Mouse (Mus musculus): ENCODE measurements around the gene Msln. TPM values are rescaled to one million over a fixed set of nuclear protein-coding genes. Genes with fewer than 3 reads are reported as not detected.
A peak's percentile ranks its signal among the peaks of the same experiment; 100 is the strongest.

Msln gene
- total RNA-seq, 2 experiments from 2014 or later: 0.33 TPM; not detected in 1

DNA sequence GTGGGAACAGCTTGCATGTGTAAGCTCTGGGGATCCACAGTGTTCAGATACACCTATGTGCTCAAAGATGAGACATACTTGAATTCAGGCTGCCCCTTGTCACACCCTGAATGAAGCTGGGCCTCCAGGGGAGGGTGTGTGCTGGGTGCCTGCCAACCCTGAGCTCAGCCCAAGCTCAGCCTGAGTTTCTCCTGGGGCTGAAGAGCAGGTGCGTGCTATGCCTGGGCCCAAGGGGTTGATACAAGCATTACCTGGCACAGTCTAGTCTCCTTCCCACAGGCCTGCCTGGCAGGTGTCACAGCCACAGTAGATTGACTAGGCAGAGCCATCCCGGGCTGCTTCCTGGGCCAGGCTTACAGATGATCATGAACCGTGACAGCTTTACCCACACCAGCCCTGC is 18.4 kb downstream of the Msln start, which contains the start of gene Mslnl:
Gene Mslnl (plus strand): TSS at position 298 of the 400 bp plus-strand sequence.
- DNase-seq: no peak
- intact Hi-C loops (cut with DNase I): no loop called here
- Histone ChIP-seq H3K4me3 (no peak within 1 kb of the TSS), H3K27ac (no peak within 1 kb of the TSS)
- TF ChIP-seq CTCF (IDR thresholded peaks at IDR 0.05): no peak

DNA sequence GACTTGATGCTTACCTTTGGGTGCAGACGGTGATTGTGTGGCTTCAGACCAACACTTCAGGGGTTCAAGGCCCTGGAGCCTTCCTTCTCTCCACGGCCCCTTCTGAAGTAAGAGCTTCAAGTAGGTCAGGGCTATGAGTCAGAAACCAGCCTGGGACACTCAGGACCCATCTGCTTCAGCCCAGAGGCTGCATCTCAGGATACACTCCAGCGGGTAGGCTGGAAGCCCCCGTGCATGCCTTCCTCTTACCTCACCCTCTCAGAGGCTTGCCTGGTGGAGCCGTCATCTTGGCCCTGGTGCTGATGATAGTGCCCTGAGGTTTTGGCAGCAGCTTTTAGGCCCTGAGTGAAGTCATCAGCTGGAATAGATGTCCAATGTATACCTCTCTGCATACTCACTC is 18.9 kb downstream of the Msln start:
- intact Hi-C loops (cut with DNase I): no loop called here
- TF ChIP-seq CTCF (IDR thresholded peaks at IDR 0.05): no peak
- H3K4me3 ChIP-seq: no peak overlapping the region
- H3K27ac ChIP-seq: no peak overlapping the region
- DNase-seq: no peak

DNA sequence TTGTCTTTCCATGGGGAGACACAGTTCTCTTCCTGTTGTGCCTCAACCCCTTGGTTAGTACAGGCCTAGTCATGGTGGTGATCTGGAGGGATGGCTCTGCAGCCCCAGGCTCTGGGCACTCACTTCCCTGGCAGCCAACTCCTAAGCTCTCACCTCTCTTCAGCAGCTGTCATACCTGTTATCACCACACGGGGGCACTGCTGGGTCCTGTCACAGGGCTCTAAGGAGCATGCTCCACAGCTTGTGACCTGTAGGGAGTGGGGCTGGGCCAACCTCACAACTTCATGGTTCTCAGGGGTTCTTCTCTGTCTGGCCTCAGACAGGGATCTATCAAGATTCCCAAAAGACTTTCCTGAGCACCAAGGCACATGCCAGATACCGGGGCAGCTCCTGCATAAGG is 22.1 kb downstream of the Msln start:
- TF ChIP-seq CTCF (IDR thresholded peaks at IDR 0.05): peak; percentile 96
- intact Hi-C loops (cut with DNase I): loop anchor here (2.0 kb wide), 1 partner anchor 69 kb away; no protein-coding TSS in a partner anchor
- Histone ChIP-seq H3K4me3 (no peak overlapping the region), H3K27ac (no peak overlapping the region)
- peak; percentile 84 for DNase-seq

DNA sequence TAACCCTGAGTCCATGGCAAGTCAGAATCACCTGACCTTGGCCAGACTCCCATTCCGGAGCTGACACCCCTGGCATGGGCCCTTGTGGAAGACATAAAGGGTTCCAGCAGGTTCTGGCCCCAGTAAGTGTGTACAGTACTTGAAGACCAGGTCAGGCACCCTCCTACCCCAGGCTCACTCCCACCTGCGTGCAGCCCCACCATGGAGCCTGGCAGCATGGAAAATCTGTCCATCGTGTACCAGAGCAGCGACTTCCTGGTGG is 26.2 kb downstream of the Msln start:
- TF ChIP-seq CTCF (IDR thresholded peaks at IDR 0.05): no peak
- intact Hi-C loops (cut with DNase I): no loop called here
- peak; percentile 55 for DNase-seq
- peak overlapping the region; percentile 76 for H3K4me3 ChIP-seq
- H3K27ac ChIP-seq: peak overlapping the region; percentile 87

DNA sequence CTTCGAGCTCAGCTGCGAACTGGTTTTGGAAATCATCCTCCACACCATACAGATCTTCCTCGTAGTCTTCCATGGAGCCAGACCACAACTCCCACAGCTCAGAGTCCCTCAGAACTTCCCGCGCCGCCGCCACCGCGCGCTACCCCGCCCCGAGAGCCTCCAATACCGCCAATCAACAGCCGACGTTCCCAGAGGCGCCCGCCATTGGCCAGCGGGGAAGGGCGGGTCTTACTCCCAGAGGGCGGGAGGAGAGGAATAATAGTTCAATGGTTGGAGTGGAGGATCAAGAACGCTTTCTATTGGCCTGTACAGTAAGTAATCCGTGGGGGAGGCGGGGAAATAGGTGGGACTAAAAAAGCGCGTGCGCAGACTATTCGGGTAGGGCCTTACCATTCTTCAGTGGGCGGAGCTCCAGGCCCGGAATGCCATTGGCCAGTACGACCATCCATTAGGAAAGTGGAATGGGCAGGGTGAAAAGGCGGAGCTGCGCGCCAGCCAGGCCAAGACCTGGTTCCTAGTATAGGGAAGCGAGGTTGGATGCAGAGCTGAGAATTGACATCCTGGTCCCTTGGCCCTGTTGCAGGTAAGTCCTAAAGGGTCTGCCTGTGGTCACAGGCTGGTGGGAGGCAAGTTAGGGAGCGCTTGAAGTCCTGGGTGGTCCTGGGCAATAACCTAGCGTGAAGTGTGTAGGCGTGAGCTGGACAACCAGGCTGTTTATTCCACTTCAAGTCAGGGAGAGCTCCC is 26.7 kb downstream of the Msln start, which contains the start of the genes Chtf18 and Rpusd1:
Gene Chtf18 (minus strand): TSS at position 155 of the 744 bp plus-strand sequence.
Gene Rpusd1 (plus strand): TSS at position 406 of the 744 bp plus-strand sequence.
- Histone ChIP-seq H3K4me3 (peak within 1 kb of the TSS; percentile 76), H3K27ac (peak within 1 kb of the TSS; percentile 87)
- TF ChIP-seq CTCF (IDR thresholded peaks at IDR 0.05): no peak
- intact Hi-C loops (cut with DNase I): no loop called here
- peak; percentile 99 for DNase-seq

DNA sequence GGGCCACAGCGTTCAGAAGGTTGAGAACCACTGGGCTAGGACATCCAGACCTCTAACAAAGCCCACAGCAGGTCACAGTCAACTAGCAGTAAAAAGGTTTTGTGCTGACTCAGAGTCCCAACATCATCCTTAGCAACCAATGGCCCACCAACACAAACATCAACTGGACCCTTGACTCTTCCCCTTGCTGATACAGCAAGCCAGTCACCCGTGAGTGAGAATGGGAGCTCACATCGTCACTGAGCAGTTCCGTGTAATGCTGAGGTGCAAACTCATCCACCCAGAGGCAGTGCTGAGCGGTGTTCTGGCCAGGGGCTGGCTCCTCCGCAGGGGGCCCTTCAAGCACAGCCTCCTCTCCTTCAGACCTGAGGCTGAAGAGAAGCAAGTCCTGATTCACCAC is 28.9 kb downstream of the Msln start:
- peak; percentile 11 for DNase-seq
- intact Hi-C loops (cut with DNase I): no loop called here
- TF ChIP-seq CTCF (IDR thresholded peaks at IDR 0.05): no peak
- Histone ChIP-seq H3K27ac (no peak overlapping the region), H3K4me3 (no peak overlapping the region)

DNA sequence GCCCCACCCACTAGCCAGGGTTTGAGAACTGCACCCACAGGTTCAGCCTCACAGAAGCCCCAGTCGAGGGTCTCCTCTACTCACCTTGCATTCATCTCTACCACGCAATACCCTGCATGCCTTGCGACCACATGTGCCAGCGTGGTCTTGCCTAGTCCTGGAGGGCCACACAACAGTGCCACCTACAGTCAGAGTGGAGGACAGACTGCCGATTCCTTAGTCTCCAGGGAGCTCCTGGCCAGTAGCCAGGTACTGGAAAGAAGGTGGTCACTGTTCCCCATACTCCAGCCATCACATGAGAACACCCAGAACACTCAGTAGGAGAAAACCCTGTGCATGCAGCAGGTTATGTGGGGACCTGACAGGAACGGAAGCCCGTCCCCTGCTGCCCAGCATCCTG is 30.3 kb downstream of the Msln start:
- H3K27ac ChIP-seq: no peak overlapping the region
- intact Hi-C loops (cut with DNase I): no loop called here
- peak; percentile 8; the same call in 1 of the 2 replicates for TF ChIP-seq CTCF (IDR thresholded peaks at IDR 0.05)
- no peak for DNase-seq
- no peak overlapping the region for H3K4me3 ChIP-seq

DNA sequence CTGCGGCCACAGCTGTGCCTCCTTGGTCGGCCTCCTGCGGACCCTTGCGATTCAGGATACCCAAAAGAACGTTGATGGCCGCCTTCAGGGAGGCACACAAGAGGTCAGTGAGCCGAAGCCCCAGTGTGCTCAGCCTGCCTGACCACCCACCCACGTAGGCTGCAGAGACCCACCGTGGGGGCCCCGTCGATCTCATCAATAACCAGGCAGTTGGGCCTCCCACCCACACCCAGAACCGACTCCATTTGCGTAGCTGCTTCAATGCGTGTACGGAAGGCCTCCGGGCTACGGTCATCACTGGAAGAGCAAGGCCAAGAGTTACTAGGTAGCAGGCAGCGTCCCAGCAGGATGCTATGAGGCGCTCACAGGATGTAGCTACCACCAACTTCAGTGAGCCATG is 30.7 kb downstream of the Msln start:
- H3K27ac ChIP-seq: no peak overlapping the region
- TF ChIP-seq CTCF (IDR thresholded peaks at IDR 0.05): no peak
- DNase-seq: peak; percentile 18
- no peak overlapping the region for H3K4me3 ChIP-seq
- intact Hi-C loops (cut with DNase I): no loop called here

DNA sequence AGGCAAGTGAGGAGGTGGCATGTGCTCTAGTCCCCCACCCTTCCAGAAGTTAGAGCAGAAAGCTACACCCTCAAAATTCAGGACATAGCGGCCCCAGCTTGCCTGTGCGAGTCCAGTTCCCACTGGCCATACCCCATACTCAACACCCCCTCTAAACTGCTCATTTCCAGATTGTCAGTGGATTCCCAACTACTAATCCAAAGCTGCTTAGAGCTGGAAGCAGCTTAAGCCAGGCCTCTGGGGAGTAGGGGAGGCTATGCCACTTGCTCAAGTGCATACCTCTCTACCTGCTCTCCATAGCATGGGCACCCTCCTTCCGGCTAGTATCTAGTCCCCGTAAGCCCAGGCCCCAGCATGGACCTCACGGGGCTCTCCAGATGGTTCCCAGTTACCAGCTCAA is 32.7 kb downstream of the Msln start:
- intact Hi-C loops (cut with DNase I): no loop called here
- no peak for TF ChIP-seq CTCF (IDR thresholded peaks at IDR 0.05)
- H3K4me3 ChIP-seq: no peak overlapping the region
- DNase-seq: no peak
- H3K27ac ChIP-seq: no peak overlapping the region

DNA sequence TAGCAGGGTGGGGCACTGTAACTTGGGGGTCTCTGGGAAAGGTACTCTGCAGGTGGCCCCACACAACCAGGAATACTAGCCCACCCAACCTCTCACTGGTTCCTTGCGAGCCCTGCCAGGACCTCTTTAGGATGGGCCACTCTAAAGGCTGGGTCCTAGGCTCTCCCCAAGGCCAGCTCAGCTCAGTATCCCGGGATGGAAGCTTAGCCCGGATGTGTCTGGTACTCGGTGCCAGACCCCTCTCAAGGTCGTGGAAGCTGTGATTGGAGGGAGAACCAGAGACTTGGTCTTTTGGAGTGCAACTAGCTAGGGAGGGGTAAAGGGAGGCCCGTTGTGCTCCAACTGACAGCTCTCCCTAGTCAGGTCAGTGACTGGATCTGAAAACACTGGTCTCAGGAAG is 36.5 kb downstream of the Msln start:
- no peak for TF ChIP-seq CTCF (IDR thresholded peaks at IDR 0.05)
- peak overlapping the region; percentile 63 for H3K4me3 ChIP-seq
- no peak overlapping the region for H3K27ac ChIP-seq
- DNase-seq: peak; percentile 13
- intact Hi-C loops (cut with DNase I): no loop called here

DNA sequence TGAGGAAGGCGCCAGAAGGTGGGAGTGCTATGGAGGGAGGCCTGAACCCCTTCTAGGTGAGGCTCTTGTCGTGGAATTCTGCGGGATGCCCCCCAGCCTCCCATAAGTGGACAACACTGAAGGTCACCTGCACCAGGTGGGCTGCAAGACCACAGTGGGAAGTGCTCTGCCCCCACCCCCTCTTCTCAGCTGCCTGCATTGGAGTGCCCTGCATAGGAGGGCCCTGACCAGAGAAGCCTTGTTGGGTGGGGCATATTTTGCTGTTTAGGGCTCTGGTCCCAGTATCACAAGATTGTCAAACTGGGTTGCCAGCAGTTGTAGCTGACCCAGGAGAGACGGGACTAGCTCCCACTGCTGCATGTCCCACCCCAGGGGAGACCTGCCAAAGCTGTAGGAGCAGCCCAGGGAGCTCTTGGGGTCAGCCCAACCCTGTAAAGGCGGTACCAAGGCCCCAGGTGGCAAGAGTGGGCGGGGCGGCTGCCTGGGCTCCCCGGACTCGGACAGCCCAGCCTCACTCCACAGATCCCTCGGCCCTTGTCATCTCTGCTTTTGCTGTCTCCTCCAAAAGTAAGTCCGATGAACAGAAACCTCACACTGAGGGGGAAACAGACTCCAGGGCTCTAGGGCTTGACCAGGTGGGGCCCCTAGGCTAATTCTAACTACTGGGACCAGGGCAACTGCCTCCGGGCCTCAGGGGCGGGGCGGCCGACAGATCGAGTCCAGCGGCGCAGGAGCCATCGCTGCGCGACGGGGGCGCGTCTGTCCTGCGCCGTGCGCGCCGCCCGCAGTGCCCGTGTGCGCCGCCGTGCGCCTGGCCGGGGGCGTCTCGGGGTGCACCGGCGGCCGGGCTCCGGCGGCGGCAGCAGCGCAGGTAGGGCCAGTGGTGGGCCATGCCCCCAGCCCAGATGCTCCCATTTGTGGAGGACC is 37.2 kb downstream of the Msln start, which contains the start of gene Gng13:
Gene Gng13 (plus strand): TSS at position 461 of the 927 bp plus-strand sequence.
- intact Hi-C loops (cut with DNase I): no loop called here
- no peak for TF ChIP-seq CTCF (IDR thresholded peaks at IDR 0.05)
- peak within 1 kb of the TSS; percentile 63 for H3K4me3 ChIP-seq

DNA sequence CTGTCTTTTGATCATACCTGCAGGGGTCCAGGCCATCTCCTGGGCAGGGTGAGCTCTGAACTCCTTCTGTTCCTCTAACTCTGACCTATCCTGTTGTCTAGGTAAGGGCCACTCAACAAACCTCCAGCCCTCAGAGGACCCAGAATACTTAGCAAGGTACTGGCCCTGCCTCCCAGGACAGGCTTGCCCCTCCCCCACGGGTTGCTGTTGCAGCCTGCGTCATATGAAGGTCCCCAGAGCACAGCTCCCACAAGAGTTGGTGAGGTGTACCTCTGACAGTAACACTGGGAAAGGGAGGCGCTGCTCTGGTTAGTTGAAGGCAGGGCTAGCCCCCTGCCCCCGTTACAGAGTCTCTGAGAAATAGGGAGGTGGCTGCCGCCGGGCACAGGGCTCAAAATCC is 38.0 kb downstream of the Msln start:
- intact Hi-C loops (cut with DNase I): no loop called here
- Histone ChIP-seq H3K4me3 (no peak overlapping the region), H3K27ac (no peak overlapping the region)
- no peak for TF ChIP-seq CTCF (IDR thresholded peaks at IDR 0.05)
- no peak for DNase-seq

More for the DNA sequence above, 37.2 kb downstream of the Msln start, which contains the start of gene Gng13:
- no peak within 1 kb of the TSS for H3K27ac ChIP-seq
- DNase-seq: peak; percentile 17

DNA sequence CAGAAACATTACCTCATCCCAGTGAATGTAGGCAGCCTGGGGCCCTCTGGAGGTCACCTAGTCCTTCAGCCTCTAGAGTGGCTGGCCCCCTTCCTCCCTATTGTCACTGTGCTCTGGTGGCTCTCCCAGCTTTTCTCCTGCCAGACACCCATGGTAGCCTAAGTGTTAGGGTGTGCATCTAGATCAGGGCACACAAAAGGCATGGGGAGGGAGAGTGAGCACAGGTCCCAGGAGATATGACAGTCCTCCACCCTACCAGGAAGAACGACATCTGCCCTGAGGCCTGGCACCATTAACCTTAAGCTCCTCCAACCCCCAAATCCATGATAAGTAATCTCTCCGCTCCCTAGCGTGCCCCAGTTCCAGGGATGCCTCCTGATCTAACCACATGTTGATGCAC is 38.6 kb downstream of the Msln start:
- intact Hi-C loops (cut with DNase I): no loop called here
- TF ChIP-seq CTCF (IDR thresholded peaks at IDR 0.05): no peak
- no peak for DNase-seq
- Histone ChIP-seq H3K4me3 (no peak overlapping the region), H3K27ac (no peak overlapping the region)

All from gastrocnemius, adult 2 months (tissue).